Mouse (Mus musculus): ENCODE data around the gene Slc52a3. TPM values are rescaled to one million over a fixed set of nuclear protein-coding genes. Genes with fewer than 3 reads are reported as not detected.
"Not testable (repeated sequence)": the region's sequence is repeated elsewhere in the genome, so short reads cannot be mapped to it uniquely, and the experiment has no call there.

Gene Slc52a3
- polyA plus RNA-seq, 1 experiment from 2014 or later: 0.55 TPM

DNA sequence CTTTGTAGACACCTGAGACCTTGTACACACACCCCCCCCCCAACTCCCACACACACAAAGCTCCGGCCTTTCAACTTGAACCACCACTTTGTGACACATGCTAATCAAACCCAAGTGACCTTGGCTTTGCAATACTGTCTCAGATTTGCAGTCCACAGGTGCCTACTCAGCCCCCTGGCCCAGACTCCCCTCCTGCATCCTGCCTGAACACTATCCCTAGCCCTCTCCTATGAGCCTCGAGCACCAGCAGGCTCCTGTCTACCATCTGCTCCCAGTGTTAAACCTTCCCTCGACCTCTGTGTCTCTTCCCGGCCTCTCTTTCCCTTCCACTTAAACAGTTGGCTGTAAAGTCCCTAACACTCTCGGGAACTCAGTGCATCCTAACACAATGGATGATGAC, 4.9 kb upstream of the Slc52a3 start:
- H3K4me1 ChIP-seq (replicated peaks): peaks cover 25% of the 10 kb centered on the region
- no peaks in the 10 kb centered on the region for H3K9me3 ChIP-seq
- peak overlapping the region; percentile 57 for H3K27ac ChIP-seq
- whole genome bisulfite sequencing: 23% methylated on average over 5 of the region's 5 CpGs
- H3K27me3 ChIP-seq: peaks cover 27% of the 10 kb centered on the region
- H3K4me3 ChIP-seq (replicated peaks): no peak overlapping the region
- H3K36me3 ChIP-seq: no peaks in the 10 kb centered on the region
- H3K4me2 ChIP-seq (replicated peaks): no peak overlapping the region
- peak; percentile 66 for ATAC-seq
- no peak overlapping the region for H3K9ac ChIP-seq (replicated peaks)

DNA sequence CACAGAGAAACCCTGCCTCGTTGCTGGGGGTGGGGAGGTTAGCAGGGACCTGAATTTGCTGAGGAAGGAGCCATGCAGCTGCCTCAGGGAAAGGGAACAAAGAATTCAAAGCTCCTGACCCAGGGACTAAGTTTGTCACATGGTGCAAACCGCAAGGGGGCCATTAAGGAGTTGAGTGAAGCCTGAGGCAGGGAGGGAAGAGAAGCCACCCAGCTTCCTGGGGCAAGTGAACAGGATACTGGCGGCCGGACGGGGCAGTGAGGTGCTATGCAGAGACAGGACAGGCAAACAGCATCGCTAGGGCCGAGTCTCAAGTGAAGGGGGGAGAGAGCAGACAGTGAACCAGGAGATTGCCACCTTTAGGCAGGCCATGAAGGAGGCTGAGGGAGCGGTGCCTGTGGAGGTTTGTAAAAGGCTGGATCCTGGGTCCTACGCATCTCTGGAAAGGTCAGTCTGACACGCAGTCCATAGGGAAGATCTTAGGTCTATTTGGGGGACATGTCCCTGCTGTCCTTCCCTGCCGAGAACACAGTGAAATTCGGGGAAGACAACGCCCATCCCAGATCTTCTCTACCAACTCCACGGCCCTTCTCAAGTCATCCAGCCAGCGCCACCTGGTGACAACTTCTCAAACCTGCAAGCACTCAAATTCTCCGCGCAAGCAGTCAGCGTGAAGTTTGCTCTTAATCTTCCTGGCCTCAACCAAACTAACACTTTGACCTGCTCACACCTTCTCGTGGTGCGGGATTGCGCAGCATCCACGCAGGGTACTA, 1.8 kb upstream of the Slc52a3 start:
- WGBS: 6% methylated on average over 22 of the region's 22 CpGs
- Histone ChIP-seq H3K27me3 (peaks cover 57% of the 10 kb centered on the region), H3K9me3 (no peaks in the 10 kb centered on the region), H3K4me2 (replicated peaks) (peak overlapping the region; percentile 50), H3K4me3 (replicated peaks) (peak overlapping the region; percentile 16; the same call in 1 of the 2 replicates), H3K27ac (no peak overlapping the region), H3K36me3 (no peaks in the 10 kb centered on the region), H3K4me1 (replicated peaks) (peaks cover 25% of the 10 kb centered on the region), H3K9ac (replicated peaks) (no peak overlapping the region)
- ATAC-seq: peak; percentile 25; the same call in 1 of the 2 replicates

DNA sequence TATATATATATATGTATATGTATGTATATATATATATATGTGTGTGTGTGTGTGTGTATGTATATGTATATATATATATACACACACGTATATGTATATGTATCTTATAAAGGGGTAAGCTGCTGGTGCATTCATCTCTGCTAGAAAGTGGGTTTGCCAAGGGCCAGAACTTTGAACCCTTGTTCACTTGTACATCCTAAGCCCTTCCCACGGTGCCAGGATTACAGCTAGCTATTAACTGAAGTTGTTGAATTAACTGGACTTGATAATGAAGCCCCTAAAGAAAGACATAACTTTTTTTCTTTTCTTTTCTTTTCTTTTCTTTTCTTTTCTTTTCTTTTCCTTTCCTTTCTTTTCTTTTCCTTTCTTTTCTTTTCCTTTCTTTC, 872 bp downstream of the Slc52a3 start:
- H3K9ac ChIP-seq (replicated peaks); H3K36me3 ChIP-seq; H3K9me3 ChIP-seq; H3K4me2 ChIP-seq (replicated peaks); ATAC-seq; H3K4me3 ChIP-seq (replicated peaks); H3K27ac ChIP-seq: not testable (repeated sequence)
- Histone ChIP-seq H3K27me3 (peaks cover 72% of the 10 kb centered on the region), H3K4me1 (replicated peaks) (peaks cover 13% of the 10 kb centered on the region)
- WGBS: 49% methylated on average over 2 of the region's 2 CpGs

DNA sequence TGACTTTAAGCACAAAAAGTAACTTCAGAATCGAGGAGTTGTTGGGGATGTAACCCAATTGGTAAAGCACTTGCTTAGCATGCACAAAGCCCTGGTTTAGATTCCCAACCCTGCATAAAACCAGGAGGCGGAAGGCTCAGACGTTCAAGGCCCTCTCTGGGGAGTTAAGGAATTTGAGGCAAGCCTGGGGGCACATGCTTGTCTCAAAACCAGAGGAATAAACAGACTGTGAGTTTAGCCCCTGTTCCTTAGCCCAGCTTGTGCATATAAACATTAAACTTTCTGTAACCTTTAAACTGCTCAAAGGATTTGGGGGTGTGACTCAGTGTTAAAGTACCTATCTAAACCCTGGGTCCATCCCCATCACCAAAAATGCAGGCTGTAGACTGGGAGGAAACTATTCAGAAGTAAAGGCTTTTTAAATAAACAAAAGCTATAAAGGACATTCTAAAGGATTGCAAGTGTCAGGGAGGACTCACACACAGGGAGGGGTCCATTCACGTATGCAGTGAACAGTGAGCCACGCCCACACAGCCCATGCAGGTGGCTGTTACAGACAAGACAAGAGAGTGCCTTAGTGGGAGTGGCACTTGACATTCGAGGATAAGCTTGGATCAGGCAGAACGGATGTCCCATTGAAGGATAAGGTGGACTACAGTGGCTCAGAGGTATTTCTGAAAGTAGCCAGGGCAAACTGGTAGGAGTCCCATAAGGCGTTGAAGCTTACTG, 1.6 kb downstream of the Slc52a3 start:
- peaks cover 72% of the 10 kb centered on the region for H3K27me3 ChIP-seq
- no peaks in the 10 kb centered on the region for H3K36me3 ChIP-seq
- no peak overlapping the region for H3K4me3 ChIP-seq (replicated peaks)
- ATAC-seq: no peak
- 54% methylated on average over 8 of the region's 8 CpGs for WGBS
- H3K27ac ChIP-seq: no peak overlapping the region
- H3K9me3 ChIP-seq: no peaks in the 10 kb centered on the region
- H3K4me2 ChIP-seq (replicated peaks): no peak overlapping the region
- H3K9ac ChIP-seq (replicated peaks): no peak overlapping the region
- peaks cover 13% of the 10 kb centered on the region for H3K4me1 ChIP-seq (replicated peaks)

DNA sequence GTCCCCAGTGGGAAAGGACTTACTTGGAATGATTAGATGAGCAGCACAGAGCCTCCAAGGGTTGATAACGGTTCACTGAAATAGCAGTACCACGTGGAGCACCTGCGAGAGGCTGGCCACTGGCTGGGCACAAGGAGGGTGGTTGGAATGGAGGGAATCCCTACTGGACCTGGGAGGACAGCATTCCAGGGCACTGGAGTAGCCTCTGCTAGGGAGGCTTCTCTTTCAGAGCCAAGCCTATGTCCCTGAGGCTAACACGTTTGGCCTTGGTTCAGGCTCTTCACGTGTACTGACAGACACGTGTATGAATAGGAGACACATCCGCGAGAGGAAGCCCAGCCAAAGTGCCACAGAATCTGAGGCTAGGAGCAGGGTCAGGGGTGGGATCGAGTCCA, 2.2 kb downstream of the Slc52a3 start:
- H3K9me3 ChIP-seq: no peaks in the 10 kb centered on the region
- no peak overlapping the region for H3K9ac ChIP-seq (replicated peaks)
- no peaks in the 10 kb centered on the region for H3K36me3 ChIP-seq
- 73% methylated on average over 9 of the region's 9 CpGs for WGBS
- no peak overlapping the region for H3K4me2 ChIP-seq (replicated peaks)
- no peak overlapping the region for H3K27ac ChIP-seq
- H3K27me3 ChIP-seq: peaks cover 69% of the 10 kb centered on the region
- H3K4me3 ChIP-seq (replicated peaks): no peak overlapping the region
- ATAC-seq: no peak
- H3K4me1 ChIP-seq (replicated peaks): peaks cover 9% of the 10 kb centered on the region

DNA sequence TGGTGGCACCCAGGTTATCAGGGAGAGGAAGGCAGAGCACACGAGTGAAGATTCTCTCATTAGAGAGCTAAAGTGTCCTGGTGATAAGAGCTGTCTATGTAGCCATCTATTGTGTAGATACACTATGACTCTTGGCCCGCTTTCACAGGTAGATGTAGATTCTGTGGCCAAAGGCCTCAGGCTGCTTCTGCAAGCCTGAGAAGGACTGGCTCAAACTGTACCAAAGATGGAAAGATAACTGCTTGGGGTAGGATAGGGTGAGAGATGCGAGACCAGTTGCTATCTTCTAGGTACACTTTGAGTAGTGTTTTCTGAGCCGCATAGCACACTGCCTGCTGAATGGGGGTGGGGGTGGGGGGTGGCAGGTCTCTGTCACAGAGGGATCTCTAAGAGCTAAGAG, 2.6 kb downstream of the Slc52a3 start:
- peaks cover 9% of the 10 kb centered on the region for H3K4me1 ChIP-seq (replicated peaks)
- peaks cover 65% of the 10 kb centered on the region for H3K27me3 ChIP-seq
- ATAC-seq: no peak
- no peak overlapping the region for H3K4me2 ChIP-seq (replicated peaks)
- no peak overlapping the region for H3K9ac ChIP-seq (replicated peaks)
- H3K27ac ChIP-seq: no peak overlapping the region
- H3K9me3 ChIP-seq: no peaks in the 10 kb centered on the region
- no peak overlapping the region for H3K4me3 ChIP-seq (replicated peaks)
- no peaks in the 10 kb centered on the region for H3K36me3 ChIP-seq
- 82% methylated on average over 4 of the region's 4 CpGs for WGBS

DNA sequence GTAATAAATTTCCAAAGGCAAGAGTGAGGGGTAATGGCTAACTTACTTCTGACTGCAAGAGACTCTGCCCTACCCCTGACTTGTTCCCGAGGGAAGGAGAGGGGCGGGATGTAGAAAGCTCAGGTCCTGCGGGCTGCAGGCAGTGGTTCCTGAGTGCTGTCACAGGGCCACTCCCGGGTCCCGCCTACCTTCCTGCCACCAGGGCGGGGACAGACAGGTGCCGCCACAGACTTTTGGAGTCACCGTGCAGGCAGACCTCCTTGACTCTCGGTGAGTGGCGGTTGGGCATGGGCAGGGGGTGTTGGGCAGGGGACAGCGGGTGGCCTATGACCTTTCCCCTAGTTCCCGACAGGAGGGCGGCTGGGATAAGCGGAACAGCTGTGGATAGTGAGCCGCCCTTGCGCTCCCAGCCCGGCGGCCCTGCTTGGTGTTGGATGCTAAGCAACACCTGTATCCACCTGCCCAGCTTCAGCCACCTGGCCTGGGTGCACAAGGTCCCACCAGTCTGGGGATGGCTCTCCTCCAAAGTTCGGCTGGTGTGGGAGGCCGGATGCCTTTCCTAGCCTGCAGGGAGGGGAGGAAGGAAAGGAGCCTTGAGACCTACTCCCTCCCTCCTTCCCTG, 3.5 kb downstream of the Slc52a3 start:
- H3K4me2 ChIP-seq (replicated peaks): no peak overlapping the region
- H3K4me3 ChIP-seq (replicated peaks): no peak overlapping the region
- no peaks in the 10 kb centered on the region for H3K36me3 ChIP-seq
- no peak for ATAC-seq
- peaks cover 62% of the 10 kb centered on the region for H3K27me3 ChIP-seq
- H3K4me1 ChIP-seq (replicated peaks): peaks cover 4% of the 10 kb centered on the region; the same call in 1 of the 2 replicates
- H3K27ac ChIP-seq: no peak overlapping the region
- H3K9ac ChIP-seq (replicated peaks): no peak overlapping the region
- 7% methylated on average over 20 of the region's 20 CpGs for WGBS
- H3K9me3 ChIP-seq: no peaks in the 10 kb centered on the region

DNA sequence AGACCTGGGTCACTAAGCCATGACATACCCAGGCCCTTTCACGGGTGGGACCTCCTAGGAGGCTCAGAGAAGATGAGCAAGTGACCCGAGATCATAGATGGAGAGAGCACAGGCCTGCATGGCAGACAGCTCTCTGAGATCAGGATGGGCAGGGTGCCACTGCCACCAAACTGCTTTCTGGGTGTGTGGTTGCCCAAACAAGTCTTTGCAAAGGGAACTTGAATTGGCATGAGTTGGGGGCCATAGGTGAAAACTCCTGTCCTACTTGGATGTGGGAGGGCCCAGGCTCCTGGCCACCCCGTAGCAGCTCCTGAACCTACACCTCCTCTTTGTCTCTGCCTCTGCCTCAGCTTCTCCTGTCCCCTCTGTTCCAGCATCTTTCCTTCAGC, 4.0 kb downstream of the Slc52a3 start:
- Histone ChIP-seq H3K27me3 (peaks cover 57% of the 10 kb centered on the region), H3K36me3 (no peaks in the 10 kb centered on the region), H3K9me3 (no peaks in the 10 kb centered on the region), H3K4me2 (replicated peaks) (no peak overlapping the region), H3K27ac (no peak overlapping the region), H3K4me1 (replicated peaks) (peaks cover 4% of the 10 kb centered on the region; the same call in 1 of the 2 replicates), H3K9ac (replicated peaks) (no peak overlapping the region), H3K4me3 (replicated peaks) (no peak overlapping the region)
- WGBS: 48% methylated on average over 3 of the region's 3 CpGs
- ATAC-seq: no peak

DNA sequence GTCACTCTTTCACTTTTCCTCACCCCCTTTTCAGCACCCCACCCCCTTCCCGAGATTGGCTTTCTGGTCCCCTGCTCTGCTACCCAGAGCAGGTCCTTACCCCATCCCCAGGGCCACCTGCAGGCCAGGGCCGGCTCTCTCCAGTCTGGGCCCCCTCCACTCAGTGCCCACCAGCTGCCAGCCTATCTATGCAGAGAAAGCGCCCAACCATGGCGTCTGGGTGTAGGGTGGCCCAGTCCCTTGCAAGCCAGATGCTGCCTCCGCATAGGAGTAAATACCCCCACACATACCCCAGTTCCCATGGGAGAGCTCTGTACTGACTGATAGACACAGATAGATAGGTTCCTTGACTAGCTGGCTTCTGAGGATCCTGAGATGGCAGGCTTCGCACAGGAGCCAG, 4.4 kb downstream of the Slc52a3 start:
- H3K9ac ChIP-seq (replicated peaks): no peak overlapping the region
- no peaks in the 10 kb centered on the region for H3K9me3 ChIP-seq
- peak; percentile 47; the same call in 1 of the 2 replicates for ATAC-seq
- WGBS: 52% methylated on average over 6 of the region's 6 CpGs
- peaks cover 52% of the 10 kb centered on the region for H3K27me3 ChIP-seq
- H3K4me1 ChIP-seq (replicated peaks): peaks cover 4% of the 10 kb centered on the region; the same call in 1 of the 2 replicates
- no peak overlapping the region for H3K4me2 ChIP-seq (replicated peaks)
- H3K36me3 ChIP-seq: no peaks in the 10 kb centered on the region
- H3K27ac ChIP-seq: no peak overlapping the region
- no peak overlapping the region for H3K4me3 ChIP-seq (replicated peaks)

DNA sequence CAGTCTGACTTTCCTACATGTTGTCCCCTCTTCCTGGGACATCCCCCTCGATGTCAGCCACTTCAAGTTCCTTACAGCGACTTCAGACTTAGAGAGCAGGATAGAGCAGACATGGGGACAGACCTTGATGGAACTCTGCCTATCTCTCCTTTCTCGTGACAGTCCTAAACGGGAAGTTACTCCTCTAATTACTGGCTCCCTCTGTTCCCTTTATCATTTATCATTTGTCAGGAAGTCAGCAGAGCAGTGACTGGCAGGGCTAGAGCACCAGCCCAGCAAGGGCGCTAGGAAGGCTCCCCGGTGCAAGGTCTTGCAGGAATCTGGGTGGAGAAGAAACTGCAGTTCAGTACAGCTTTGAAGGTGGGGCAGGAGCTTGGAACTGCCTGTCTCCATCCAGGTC, 6.2 kb downstream of the Slc52a3 start:
- Histone ChIP-seq H3K4me3 (replicated peaks) (no peak overlapping the region), H3K36me3 (no peaks in the 10 kb centered on the region), H3K9me3 (no peaks in the 10 kb centered on the region), H3K27me3 (peaks cover 36% of the 10 kb centered on the region), H3K4me1 (replicated peaks) (peaks cover 5% of the 10 kb centered on the region; the same call in 1 of the 2 replicates), H3K4me2 (replicated peaks) (no peak overlapping the region), H3K9ac (replicated peaks) (no peak overlapping the region), H3K27ac (no peak overlapping the region)
- WGBS: 80% methylated on average over 6 of the region's 6 CpGs
- ATAC-seq: no peak

DNA sequence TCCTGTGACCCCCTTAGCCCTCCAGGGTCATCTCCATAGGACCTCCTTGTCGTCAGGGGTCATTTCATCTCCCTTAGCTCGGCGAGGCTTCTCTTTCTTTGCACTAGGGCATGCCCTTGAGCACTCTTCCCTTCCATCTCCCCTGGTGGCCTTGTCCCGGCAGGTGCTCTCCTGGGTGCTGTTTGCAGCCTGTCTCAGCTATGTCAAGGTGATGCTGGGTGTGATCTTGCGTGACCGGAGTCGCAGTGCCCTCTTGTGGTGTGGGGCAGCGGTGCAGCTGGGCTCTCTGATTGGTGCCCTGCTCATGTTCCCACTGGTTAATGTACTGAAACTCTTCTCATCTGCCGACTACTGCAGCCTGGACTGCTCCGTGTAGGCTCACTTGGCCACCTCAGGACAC, 11.5 kb downstream of the Slc52a3 start:
- peak; percentile 15; the same call in 1 of the 2 replicates for ATAC-seq
- WGBS: 64% methylated on average over 10 of the region's 10 CpGs

More for the DNA sequence above, 11.5 kb downstream of the Slc52a3 start:
- Histone ChIP-seq H3K36me3 (no peaks in the 10 kb centered on the region), H3K4me2 (replicated peaks) (no peak overlapping the region), H3K27me3 (no peaks in the 10 kb centered on the region), H3K4me3 (replicated peaks) (no peak overlapping the region), H3K9me3 (no peaks in the 10 kb centered on the region), H3K9ac (replicated peaks) (no peak overlapping the region), H3K4me1 (replicated peaks) (peaks cover 4% of the 10 kb centered on the region; the same call in 1 of the 2 replicates), H3K27ac (no peak overlapping the region)
